Mouse (Mus musculus) lung, postnatal 0 days (tissue): ENCODE measurements around the gene Foxs1.

Experiments
- CTCF ChIP-seq: IDR thresholded peaks from 2 replicates; pipeline ENCODE4 v1.5.1; 2016; ENCODE audit warnings: antibody characterized with exemption, mild to moderate bottlenecking
- EP300 ChIP-seq: IDR thresholded peaks from 2 replicates; pipeline ENCODE4 v1.6.1; 2016; ENCODE audit warnings: antibody characterized with exemption, mild to moderate bottlenecking, control low read depth

- TF ChIP-seq CTCF (no peak), EP300 (no peak)
Measured at GRCm38 (mm10) chr2:152916111-152916510, 16.9 kb downstream of the Foxs1 start.
